Mouse (Mus musculus) neural tube, embryonic 12.5 days (tissue): ENCODE data around the gene Ints1. TPM values are rescaled to one million over a fixed set of nuclear protein-coding genes. Genes with fewer than 3 reads are reported as not detected.
"Not testable (repeated sequence)": the region's sequence is repeated elsewhere in the genome, so short reads cannot be mapped to it uniquely, and the experiment has no call there.

Experiments
- ATAC-seq: fragments of 200-750 bp; cut with Nextera tagmentation; 2 replicates; pipeline ENCODE4 v1.8.0; 2017; ENCODE audit warnings: low read depth, mild to moderate bottlenecking, moderate TSS enrichment, moderate library complexity; ENCODE audit not compliant: low FRiP score
- H3K27ac ChIP-seq: fragments of 300-500 bp; sonication (generic); 2 replicates; pipeline ENCODE4 v1.5.1; 2016
- H3K27me3 ChIP-seq: fragments of 300-500 bp; sonication (generic); replicated peaks from 2 replicates; pipeline ENCODE4 v1.6.1; 2016; ENCODE audit warnings: mild to moderate bottlenecking
- H3K36me3 ChIP-seq: fragments of 300-500 bp; sonication (generic); 2 replicates; pipeline ENCODE4 v1.6.1; 2016; ENCODE audit warnings: mild to moderate bottlenecking
- H3K4me1 ChIP-seq: fragments of 300-500 bp; sonication (generic); 2 replicates; pipeline ENCODE4 v1.6.1; 2016
- H3K4me2 ChIP-seq: fragments of 300-500 bp; sonication (generic); replicated peaks from 2 replicates; pipeline ENCODE4 v1.6.1; 2016; ENCODE audit warnings: mild to moderate bottlenecking
- H3K4me3 ChIP-seq: fragments of 300-500 bp; sonication (generic); 2 replicates; pipeline ENCODE4 v1.5.1; 2016
- H3K9ac ChIP-seq: fragments of 300-500 bp; sonication (generic); 2 replicates; pipeline ENCODE4 v1.6.1; 2016; ENCODE audit warnings: mild to moderate bottlenecking
- H3K9me3 ChIP-seq: fragments of 300-500 bp; sonication (generic); 2 replicates; pipeline ENCODE4 v1.6.1; 2016; ENCODE audit warnings: mild to moderate bottlenecking
- WGBS: fragments of 180-500 bp; shearing (Covaris S2); methylation state at CpG from one replicate; pipeline ENCODE4 v1.1.7; 2016; 5-methylcytosine and 5-hydroxymethylcytosine counted together
- polyA plus RNA-seq: library from polyadenylated mRNA; unstranded; fragments of >200 nt; fragmentation: Nextera tagmentation; extraction: Ambion mirVana; gene quantifications from 2 replicates; pipeline ENCODE4 v1.2.1, GENCODE M21; 2016

Gene Ints1
- polyA plus RNA-seq, 1 experiment from 2014 or later = 33.7 TPM

GRCm38 (mm10) chr5:139745771-139746170, 29.7 kb downstream of the Ints1 start:
- Histone ChIP-seq H3K9ac (no peak overlapping the region), H3K36me3 (peaks cover 6% of the 10 kb centered on the region; the same call in 1 of the 2 replicates), H3K4me1 (no peaks in the 10 kb centered on the region), H3K9me3 (no peaks in the 10 kb centered on the region), H3K27me3 (no peaks in the 10 kb centered on the region; the same call in 1 of the 2 replicates), H3K27ac (no peak overlapping the region), H3K4me2 (no peak overlapping the region), H3K4me3 (no peak overlapping the region)
- ATAC-seq = no peak
- 7% methylated on average over 3 of the region's 3 CpGs for WGBS

DNA sequence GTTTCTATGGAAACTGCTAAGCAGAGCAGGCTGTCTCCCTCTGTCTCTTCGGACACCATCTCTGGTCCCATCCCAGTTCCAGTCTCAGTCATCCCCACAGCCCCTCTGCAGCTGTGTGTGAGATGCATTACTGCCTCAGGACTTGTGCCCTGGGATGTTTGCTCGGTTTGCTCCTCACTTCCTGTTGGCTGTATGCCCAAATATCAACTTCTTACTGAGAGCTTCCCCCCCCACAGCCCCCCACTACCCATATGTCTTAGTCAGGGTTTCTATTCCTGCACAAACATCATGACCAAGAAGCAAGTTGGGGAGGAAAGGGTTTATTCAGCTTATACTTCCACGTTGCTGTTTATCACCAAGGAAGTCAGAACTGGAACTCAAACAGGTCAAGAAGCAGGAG, 32.8 kb downstream of the Ints1 start:
- H3K4me3 ChIP-seq, H3K4me1 ChIP-seq, H3K27me3 ChIP-seq, H3K4me2 ChIP-seq, H3K36me3 ChIP-seq, H3K9me3 ChIP-seq, ATAC-seq, H3K27ac ChIP-seq, H3K9ac ChIP-seq: not testable (repeated sequence)
- 65% methylated on average over 3 of the region's 3 CpGs for WGBS

GRCm38 (mm10) chr5:139738592-139739315, 36.7 kb downstream of the Ints1 start:
- peaks cover 20% of the 10 kb centered on the region for H3K4me1 ChIP-seq
- no peak for ATAC-seq
- WGBS = 81% methylated on average over 7 of the region's 7 CpGs
- no peaks in the 10 kb centered on the region for H3K36me3 ChIP-seq
- H3K9me3 ChIP-seq = no peaks in the 10 kb centered on the region
- no peak overlapping the region for H3K4me3 ChIP-seq
- H3K27me3 ChIP-seq = peaks cover 9% of the 10 kb centered on the region; the same call in 1 of the 2 replicates
- no peak overlapping the region for H3K4me2 ChIP-seq
- no peak overlapping the region for H3K9ac ChIP-seq
- no peak overlapping the region for H3K27ac ChIP-seq

DNA sequence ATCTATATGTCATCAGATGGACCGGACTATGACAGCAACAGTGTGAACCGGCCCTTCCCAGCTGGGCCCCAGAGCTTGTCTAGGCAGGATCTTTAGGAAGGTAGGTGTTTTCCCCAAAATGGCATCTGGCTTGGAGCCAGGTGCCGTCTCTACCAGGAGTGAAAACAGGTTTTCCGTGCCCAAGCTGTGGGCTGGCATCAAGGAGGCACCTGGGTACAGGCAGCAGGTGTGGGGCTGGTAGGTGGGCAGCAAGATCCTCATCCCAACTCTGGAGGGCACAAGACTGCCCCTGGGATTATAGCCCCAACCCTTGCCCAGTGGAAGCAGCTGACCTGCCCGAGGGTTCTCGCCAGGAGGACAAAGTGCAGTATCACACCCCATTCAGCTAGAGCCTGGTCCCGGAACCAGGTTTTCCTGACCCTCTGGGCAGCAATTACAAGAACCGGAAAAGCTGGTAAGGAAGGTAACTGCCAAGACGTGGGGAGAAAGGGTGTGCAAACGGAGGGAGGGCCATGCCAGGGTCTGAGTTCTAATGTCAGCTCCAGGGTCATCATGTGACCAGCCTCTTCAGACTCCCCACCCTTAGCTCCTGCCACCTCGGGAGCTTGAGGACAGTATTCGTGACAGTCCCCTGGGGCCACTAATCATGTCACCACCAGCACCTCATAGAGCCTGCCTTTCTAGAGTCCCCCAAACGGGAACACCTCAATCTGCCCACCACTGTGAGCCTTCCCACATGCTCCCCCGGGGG, 37.5 kb downstream of the Ints1 start:
- 81% methylated on average over 14 of the region's 14 CpGs for WGBS
- H3K4me2 ChIP-seq = no peak overlapping the region
- no peaks in the 10 kb centered on the region for H3K36me3 ChIP-seq
- H3K27ac ChIP-seq = no peak overlapping the region
- peaks cover 9% of the 10 kb centered on the region; the same call in 1 of the 2 replicates for H3K27me3 ChIP-seq
- no peak overlapping the region for H3K9ac ChIP-seq
- H3K9me3 ChIP-seq = no peaks in the 10 kb centered on the region
- H3K4me3 ChIP-seq = no peak overlapping the region
- no peak for ATAC-seq
- peaks cover 20% of the 10 kb centered on the region for H3K4me1 ChIP-seq

DNA sequence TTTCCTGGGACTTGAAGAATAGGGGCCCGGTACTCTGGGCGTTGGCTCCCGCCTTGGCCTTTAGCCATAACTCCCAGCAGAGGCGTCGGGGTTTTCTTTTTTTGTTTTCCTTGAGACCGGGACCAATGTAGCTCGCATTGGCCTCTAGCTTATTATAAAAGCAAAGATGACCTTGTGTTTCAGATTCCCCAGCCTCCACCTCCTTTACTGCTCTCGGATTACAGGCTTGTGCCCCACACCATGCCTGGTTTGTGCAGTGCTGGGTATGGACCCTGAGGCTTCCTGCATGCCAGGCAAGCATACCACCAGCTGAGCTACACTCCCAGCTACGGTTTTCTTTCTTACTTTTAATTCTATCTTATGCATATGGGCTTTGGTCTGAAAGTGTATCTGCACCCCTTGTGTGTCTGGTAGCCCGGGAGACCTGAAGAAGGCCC, 39.0 kb downstream of the Ints1 start:
- Histone ChIP-seq H3K27me3 (peaks cover 9% of the 10 kb centered on the region; the same call in 1 of the 2 replicates), H3K36me3 (no peaks in the 10 kb centered on the region), H3K27ac (no peak overlapping the region), H3K9ac (no peak overlapping the region), H3K4me3 (peak overlapping the region; percentile 46; the same call in 1 of the 2 replicates), H3K9me3 (no peaks in the 10 kb centered on the region), H3K4me2 (peak overlapping the region; percentile 89), H3K4me1 (peaks cover 27% of the 10 kb centered on the region)
- peak; percentile 62 for ATAC-seq
- 13% methylated on average over 10 of the region's 10 CpGs for WGBS

DNA sequence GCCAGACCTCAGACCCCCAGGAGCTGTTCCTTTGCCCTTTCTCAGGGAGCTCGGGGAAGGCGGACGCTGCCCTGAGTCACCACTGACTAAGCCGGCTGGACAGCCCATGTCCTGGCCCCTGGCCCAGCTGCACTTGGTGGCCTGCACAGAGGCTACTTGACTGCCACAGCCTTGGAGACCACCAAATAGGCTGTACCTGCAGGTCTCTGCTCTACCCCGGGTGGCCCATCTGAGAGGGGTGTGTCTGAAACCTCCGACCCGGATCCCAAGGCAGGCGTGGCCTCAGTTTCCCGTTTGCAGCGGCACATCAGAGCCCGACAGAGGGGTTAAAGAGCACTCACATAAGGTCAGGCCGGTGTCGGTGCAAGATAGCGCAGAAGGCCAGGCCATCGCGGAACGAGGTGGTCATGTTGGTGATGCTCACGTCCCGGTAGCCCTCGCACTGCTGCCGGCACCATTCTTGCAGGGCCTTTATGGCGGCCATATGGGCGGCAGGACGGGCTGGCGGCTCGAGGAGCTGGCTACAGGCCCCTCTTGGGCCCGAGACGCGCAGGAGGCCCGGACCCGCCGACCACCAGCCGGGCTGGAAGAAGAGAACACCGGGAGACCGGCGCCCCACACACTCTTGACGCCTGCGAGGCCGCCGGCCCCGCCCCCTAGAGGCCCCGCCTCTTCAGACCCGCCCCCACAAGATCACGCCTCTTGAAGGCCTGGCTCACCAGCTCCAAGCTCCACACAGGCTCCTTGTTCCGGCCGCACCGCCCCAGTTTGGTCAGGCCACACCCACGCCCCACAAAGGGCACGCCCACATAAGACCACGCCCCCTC, 39.6 kb downstream of the Ints1 start, which contains the start of gene Micall2:
TSS of gene Micall2 (minus strand) at position 660 of the 827 bp plus-strand sequence.
- Histone ChIP-seq H3K4me3 (peak within 1 kb of the TSS; percentile 46), H3K36me3 (no peaks in the 10 kb centered on the region), H3K9ac (peak within 1 kb of the TSS; percentile 64), H3K27ac (no peak within 1 kb of the TSS), H3K4me1 (peaks cover 33% of the 10 kb centered on the region), H3K27me3 (peaks cover 9% of the 10 kb centered on the region; the same call in 1 of the 2 replicates), H3K4me2 (peak within 1 kb of the TSS; percentile 89), H3K9me3 (no peaks in the 10 kb centered on the region)
- 5% methylated on average over 50 of the region's 50 CpGs for WGBS
- peak; percentile 95 for ATAC-seq

DNA sequence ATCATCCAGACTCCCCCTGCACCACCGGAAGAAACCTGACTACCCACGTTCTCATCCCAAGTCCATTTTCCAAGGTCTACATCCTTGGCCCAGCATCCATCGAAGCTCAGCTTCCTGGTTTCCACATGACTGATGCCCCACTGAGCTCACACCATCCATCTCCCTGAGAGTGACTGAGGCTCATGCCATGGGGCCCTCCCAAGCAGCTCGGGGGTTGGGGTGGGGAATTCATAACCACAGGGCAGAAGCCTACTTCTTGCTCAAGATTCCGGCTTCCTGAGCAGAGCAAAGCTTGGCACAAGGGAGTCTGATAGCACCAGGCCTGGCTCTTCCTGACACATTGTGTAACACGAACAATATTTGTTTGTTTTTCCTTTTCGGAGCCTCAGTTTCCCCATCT, 40.7 kb downstream of the Ints1 start:
- ATAC-seq = no peak
- Histone ChIP-seq H3K4me2 (peak overlapping the region; percentile 89), H3K4me1 (peaks cover 44% of the 10 kb centered on the region), H3K9ac (no peak overlapping the region), H3K27me3 (peaks cover 9% of the 10 kb centered on the region; the same call in 1 of the 2 replicates), H3K27ac (no peak overlapping the region), H3K4me3 (no peak overlapping the region), H3K36me3 (no peaks in the 10 kb centered on the region), H3K9me3 (no peaks in the 10 kb centered on the region)
- WGBS = 81% methylated on average over 7 of the region's 7 CpGs

DNA sequence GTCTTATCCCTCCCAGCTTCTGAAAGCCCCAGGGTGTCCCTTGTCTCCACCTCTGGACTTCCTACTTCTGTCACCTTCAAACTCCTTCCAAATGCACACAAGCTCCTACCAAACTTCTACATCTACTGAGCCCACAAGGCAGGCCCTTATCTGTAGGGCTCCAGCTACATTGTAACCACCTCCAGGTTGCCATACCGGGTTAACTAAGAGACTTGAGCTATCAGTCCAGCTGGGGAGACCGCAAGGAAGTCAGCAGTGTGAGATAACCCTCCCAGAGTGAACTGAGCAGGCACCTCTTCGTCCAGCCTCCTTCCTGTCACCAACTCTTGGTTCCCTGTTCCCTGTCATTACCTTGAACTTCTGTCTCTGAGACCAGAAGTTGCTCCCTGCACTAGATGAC, 41.5 kb downstream of the Ints1 start:
- Histone ChIP-seq H3K4me1 (peaks cover 45% of the 10 kb centered on the region), H3K4me3 (no peak overlapping the region), H3K9ac (no peak overlapping the region), H3K27me3 (peaks cover 9% of the 10 kb centered on the region; the same call in 1 of the 2 replicates), H3K4me2 (no peak overlapping the region), H3K36me3 (no peaks in the 10 kb centered on the region), H3K9me3 (no peaks in the 10 kb centered on the region), H3K27ac (no peak overlapping the region)
- no peak for ATAC-seq
- WGBS = 73% methylated on average over 3 of the region's 3 CpGs

- WGBS = 84% methylated on average over 11 of the region's 11 CpGs
- Histone ChIP-seq H3K27me3 (peaks cover 9% of the 10 kb centered on the region; the same call in 1 of the 2 replicates), H3K4me1 (peaks cover 45% of the 10 kb centered on the region), H3K4me3 (no peak overlapping the region), H3K9ac (no peak overlapping the region), H3K4me2 (0 out of 2 replicates have a peak overlapping the region, but pooled peaks have one; percentile 2), H3K9me3 (no peaks in the 10 kb centered on the region), H3K36me3 (no peaks in the 10 kb centered on the region), H3K27ac (no peak overlapping the region)
- no peak for ATAC-seq
These were observed 42.8 kb downstream of the Ints1 start for GRCm38 (mm10) chr5:139732634-139733107.

DNA sequence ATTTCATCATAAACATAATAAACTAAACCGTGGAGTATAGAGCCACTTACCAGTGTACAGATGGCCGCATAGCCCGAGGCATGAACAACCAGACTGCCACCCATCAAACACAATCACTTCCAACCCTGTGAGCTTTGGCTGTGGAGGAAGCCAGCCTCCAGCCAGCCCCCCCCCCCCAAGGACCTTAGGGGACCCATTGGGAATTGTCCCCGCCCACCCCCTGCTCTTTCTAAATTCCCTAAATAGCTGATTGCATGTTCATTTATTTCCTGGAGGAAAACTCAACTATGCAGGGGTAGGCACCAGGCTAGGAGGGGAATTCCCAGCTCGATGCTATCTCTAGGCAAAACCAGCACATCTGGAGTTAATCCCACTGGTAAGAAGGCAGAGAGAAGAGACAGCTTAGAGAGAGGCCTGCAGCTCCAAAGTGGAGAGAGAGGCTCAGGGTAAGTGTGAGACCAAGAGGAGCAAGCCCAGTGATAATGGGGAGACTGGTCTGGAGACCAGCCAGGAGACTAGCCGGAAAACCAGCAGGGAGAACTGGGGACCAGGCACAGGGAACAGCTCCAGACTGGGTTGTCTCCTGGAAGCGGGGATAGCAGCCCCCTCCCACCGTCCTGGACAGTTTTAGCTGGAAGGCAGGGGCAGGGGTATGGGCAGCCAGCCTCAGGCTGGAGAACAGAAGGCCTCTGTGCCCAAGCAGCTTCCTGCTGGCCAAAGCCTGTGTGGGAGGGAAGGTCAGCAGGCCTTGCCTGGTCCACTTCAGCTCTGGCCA, 44.6 kb downstream of the Ints1 start:
- Histone ChIP-seq H3K4me2 (peak overlapping the region; percentile 24; the same call in 1 of the 2 replicates), H3K9ac (0 out of 2 replicates have a peak overlapping the region, but pooled peaks have one; percentile 35), H3K4me3 (no peak overlapping the region), H3K9me3 (no peaks in the 10 kb centered on the region), H3K36me3 (no peaks in the 10 kb centered on the region), H3K27ac (no peak overlapping the region; the same call in 1 of the 2 replicates), H3K4me1 (peaks cover 39% of the 10 kb centered on the region), H3K27me3 (peaks cover 9% of the 10 kb centered on the region; the same call in 1 of the 2 replicates)
- no peak for ATAC-seq
- WGBS = 55% methylated on average over 8 of the region's 8 CpGs

DNA sequence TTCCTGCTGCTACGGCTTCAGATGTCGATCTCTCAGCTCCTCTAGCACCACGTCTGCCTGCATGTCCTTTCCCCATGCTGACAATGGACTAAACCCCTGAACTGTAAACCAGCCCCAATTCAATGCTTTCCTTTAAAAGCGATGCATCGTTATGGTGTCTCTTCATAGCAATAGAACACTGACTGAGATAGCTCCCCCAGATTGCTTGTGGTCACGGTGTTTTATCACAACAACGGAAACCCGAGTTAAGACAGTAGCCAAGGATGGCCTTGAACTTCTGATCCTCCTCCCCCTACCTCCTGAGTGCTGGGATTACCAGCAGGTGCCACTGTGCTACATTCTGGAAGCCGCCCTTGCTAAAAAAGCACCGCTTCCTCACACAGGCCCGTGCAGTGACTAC, 48.2 kb downstream of the Ints1 start:
- H3K4me1 ChIP-seq = peaks cover 29% of the 10 kb centered on the region
- WGBS = 87% methylated on average over 11 of the region's 11 CpGs

More for the DNA sequence above, 48.2 kb downstream of the Ints1 start:
- no peak for ATAC-seq
- no peak overlapping the region for H3K27ac ChIP-seq
- H3K27me3 ChIP-seq = no peaks in the 10 kb centered on the region
- no peaks in the 10 kb centered on the region for H3K9me3 ChIP-seq
- H3K36me3 ChIP-seq = no peaks in the 10 kb centered on the region
- no peak overlapping the region for H3K4me3 ChIP-seq
- H3K4me2 ChIP-seq = no peak overlapping the region
- no peak overlapping the region for H3K9ac ChIP-seq
